Mouse (Mus musculus): ENCODE results near the gene Odc1.

The Odc1 gene

GRCm38 (mm10) chr12:17551208-17551995 lies 6.8 kb downstream of the Odc1 start:
- DNase-seq (ENCODE audit: low spot score in 2 of 2) = no peak

GRCm38 (mm10) chr12:17552420-17552819 lies 7.8 kb downstream of the Odc1 start:
- DNase-seq (ENCODE audit: low spot score in 2 of 2) = no peak

GRCm38 (mm10) chr12:17552949-17553348 lies 8.4 kb downstream of the Odc1 start:
- DNase-seq (ENCODE audit: low spot score in 2 of 2) = no peak

GRCm38 (mm10) chr12:17553627-17554026 lies 9.0 kb downstream of the Odc1 start:
- DNase-seq (ENCODE audit: low spot score in 2 of 2) = no peak

- DNase-seq (ENCODE audit: low spot score in 2 of 2) = peak; percentile 73 to 81
These were observed 9.8 kb downstream of the Odc1 start for GRCm38 (mm10) chr12:17554200-17554951.

- peak; percentile 31 to 51 for DNase-seq (ENCODE audit: low spot score in 2 of 2)
These were observed 12.1 kb downstream of the Odc1 start for GRCm38 (mm10) chr12:17556430-17557343.

- DNase-seq (ENCODE audit: low spot score in 2 of 2) = no peak
These were observed 12.9 kb downstream of the Odc1 start for GRCm38 (mm10) chr12:17557344-17557966.

GRCm38 (mm10) chr12:17557967-17558345 lies 13.4 kb downstream of the Odc1 start:
- DNase-seq (ENCODE audit: low spot score in 2 of 2) = no peak

- DNase-seq (ENCODE audit: low spot score in 2 of 2) = no peak
These were observed 17.8 kb downstream of the Odc1 start for GRCm38 (mm10) chr12:17562396-17562795.

GRCm38 (mm10) chr12:17565393-17566045 lies 20.9 kb downstream of the Odc1 start:
- no peak for DNase-seq (ENCODE audit: low spot score in 2 of 2)

- DNase-seq (ENCODE audit: low spot score in 2 of 2) = no peak
These were observed 21.4 kb downstream of the Odc1 start for GRCm38 (mm10) chr12:17566046-17566408.

GRCm38 (mm10) chr12:17568564-17568963 lies 24.0 kb downstream of the Odc1 start:
- no peak for DNase-seq (ENCODE audit: low spot score in 2 of 2)

GRCm38 (mm10) chr12:17574591-17574990 lies 30.0 kb downstream of the Odc1 start:
- DNase-seq (ENCODE audit: low spot score in 2 of 2) = no peak

- no peak for DNase-seq (ENCODE audit: low spot score in 2 of 2)
These were observed 30.7 kb downstream of the Odc1 start for GRCm38 (mm10) chr12:17575156-17575910.

- no peak for DNase-seq (ENCODE audit: low spot score in 2 of 2)
These were observed 31.4 kb downstream of the Odc1 start for GRCm38 (mm10) chr12:17576041-17576440.

- DNase-seq (ENCODE audit: low spot score in 2 of 2) = no peak
These were observed 34.0 kb downstream of the Odc1 start for GRCm38 (mm10) chr12:17578601-17579000.

GRCm38 (mm10) chr12:17581001-17581400 lies 36.4 kb downstream of the Odc1 start:
- no peak for DNase-seq (ENCODE audit: low spot score in 2 of 2)

GRCm38 (mm10) chr12:17582406-17582805 lies 37.8 kb downstream of the Odc1 start:
- DNase-seq (ENCODE audit: low spot score in 2 of 2) = no peak

GRCm38 (mm10) chr12:17583860-17584259 lies 39.3 kb downstream of the Odc1 start:
- no peak for DNase-seq (ENCODE audit: low spot score in 2 of 2)

- DNase-seq (ENCODE audit: low spot score in 2 of 2) = no peak
These were observed 41.4 kb downstream of the Odc1 start for GRCm38 (mm10) chr12:17586011-17586410.

All from spleen, postnatal 36 days (tissue).